Mouse (Mus musculus) liver, adult 2 months (tissue): ENCODE results near the gene Adra2b.

Experiments used
- CTCF ChIP-seq: fragments of 200-500 bp; IDR thresholded peaks from 2 replicates; pipeline ENCODE4 v1.5.1; 2011; ENCODE audit warnings: low read depth, low read length, control low read depth
- POLR2A ChIP-seq: fragments of 200-500 bp; IDR thresholded peaks from 2 replicates; pipeline ENCODE4 v1.6.1; 2011; ENCODE audit warnings: low read length, control low read depth; ENCODE audit not compliant: insufficient read depth; ENCODE audit errors: extremely low read depth

DNA sequence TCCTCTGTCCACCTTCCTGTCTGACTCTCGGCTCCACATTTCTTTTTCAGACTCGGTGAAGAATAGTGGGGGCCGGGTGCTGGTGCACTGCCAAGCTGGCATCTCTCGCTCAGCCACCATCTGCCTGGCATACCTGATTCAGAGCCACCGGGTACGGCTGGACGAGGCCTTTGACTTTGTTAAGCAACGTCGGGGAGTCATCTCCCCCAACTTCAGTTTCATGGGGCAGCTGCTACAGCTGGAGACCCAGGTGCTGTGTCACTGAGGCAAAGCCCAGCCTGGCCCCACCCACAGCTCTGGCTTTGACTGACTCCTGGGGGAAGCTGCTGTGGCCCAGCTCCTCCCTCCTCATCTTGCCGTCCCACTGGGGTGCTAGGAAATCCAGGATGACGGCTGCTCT lies 25.5 kb upstream of the Adra2b start:
- TF ChIP-seq CTCF: no peak
- no peak for TF ChIP-seq POLR2A
